Mouse (Mus musculus) limb, embryonic 15.5 days (tissue): ENCODE measurements around the gene Farsa. TPM values are rescaled to one million over a fixed set of nuclear protein-coding genes. Genes with fewer than 3 reads are reported as not detected.
"Not testable (repeated sequence)": the region's sequence is repeated elsewhere in the genome, so short reads cannot be mapped to it uniquely, and the experiment has no call there.

Source experiments
- ATAC-seq: fragments of 200-750 bp; cut with Nextera tagmentation; 2 replicates; pipeline ENCODE4 v1.8.0; 2017; ENCODE audit warnings: low read depth, moderate TSS enrichment; ENCODE audit not compliant: insufficient number of reproducible peaks, low FRiP score, low TSS enrichment
- H3K27ac ChIP-seq: fragments of 300-500 bp; sonication (generic); 2 replicates; pipeline ENCODE4 v1.5.1; 2015; ENCODE audit warnings: moderate library complexity, mild to moderate bottlenecking, inconsistent platforms
- H3K27me3 ChIP-seq: fragments of 300-500 bp; sonication (generic); 2 replicates; pipeline ENCODE4 v1.6.1; 2015; ENCODE audit warnings: inconsistent platforms
- H3K36me3 ChIP-seq: fragments of 300-500 bp; sonication (generic); 2 replicates; pipeline ENCODE4 v1.6.1; 2015; ENCODE audit warnings: inconsistent platforms
- H3K4me1 ChIP-seq: fragments of 300-500 bp; sonication (generic); 2 replicates; pipeline ENCODE4 v1.6.1; 2015; ENCODE audit warnings: inconsistent platforms
- H3K4me2 ChIP-seq: fragments of 300-500 bp; sonication (generic); 2 replicates; pipeline ENCODE4 v1.6.1; 2015; ENCODE audit warnings: mild to moderate bottlenecking, inconsistent platforms
- H3K4me3 ChIP-seq: fragments of 300-500 bp; sonication (generic); 2 replicates; pipeline ENCODE4 v1.5.1; 2015; ENCODE audit warnings: mild to moderate bottlenecking, inconsistent platforms
- H3K9ac ChIP-seq: fragments of 300-500 bp; sonication (generic); 2 replicates; pipeline ENCODE4 v1.6.1; 2015; ENCODE audit warnings: inconsistent platforms
- H3K9me3 ChIP-seq: fragments of 300-500 bp; sonication (generic); 2 replicates; pipeline ENCODE4 v1.6.1; 2016; ENCODE audit warnings: inconsistent platforms
- WGBS: fragments of 180-500 bp; shearing (Covaris S2); methylation state at CpG from one replicate; pipeline ENCODE4 v1.1.7; 2015; 5-methylcytosine and 5-hydroxymethylcytosine counted together
- polyA plus RNA-seq: library from polyadenylated mRNA; unstranded; fragments of >200 nt; fragmentation: Nextera tagmentation; extraction: Ambion mirVana; gene quantifications from 2 replicates; pipeline ENCODE4 v1.2.1, GENCODE M21; 2015

Gene Farsa
- polyA plus RNA-seq, 1 experiment from 2014 or later = 94.4 TPM

DNA sequence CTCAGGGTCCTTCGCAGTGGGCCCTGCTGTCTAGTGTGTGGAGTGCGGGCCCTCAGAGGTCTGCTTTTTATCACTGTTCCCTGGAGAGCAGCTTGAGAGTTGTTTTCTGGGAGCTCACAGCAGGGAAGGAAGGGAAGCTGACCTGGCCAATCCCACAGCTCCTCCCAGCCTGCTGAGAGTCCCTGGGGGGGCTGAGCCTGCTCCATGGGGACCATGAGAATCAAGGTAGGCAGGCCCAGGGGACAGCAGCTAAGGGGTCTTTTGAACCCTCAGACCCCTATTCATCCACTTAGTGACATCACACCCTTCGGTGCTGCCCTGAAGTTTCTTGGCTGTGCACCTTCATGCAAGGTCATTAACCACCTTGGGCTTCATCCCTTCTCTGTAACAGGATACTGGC is 34.1 kb upstream of the Farsa start, which contains the start of gene Dand5:
TSS of gene Dand5 (minus strand) at position 101 of the 400 bp plus-strand sequence.
- H3K27ac ChIP-seq = no peak within 1 kb of the TSS
- no peak within 1 kb of the TSS for H3K9ac ChIP-seq
- H3K4me2 ChIP-seq = peak within 1 kb of the TSS; percentile 43
- H3K27me3 ChIP-seq = no peaks in the 10 kb centered on the region
- peak within 1 kb of the TSS; percentile 13; the same call in 1 of the 2 replicates for H3K4me3 ChIP-seq
- WGBS = 37% methylated on average over 3 of the region's 3 CpGs
- H3K9me3 ChIP-seq = no peaks in the 10 kb centered on the region
- no peaks in the 10 kb centered on the region for H3K36me3 ChIP-seq
- peaks cover 11% of the 10 kb centered on the region for H3K4me1 ChIP-seq
- ATAC-seq = no peak

DNA sequence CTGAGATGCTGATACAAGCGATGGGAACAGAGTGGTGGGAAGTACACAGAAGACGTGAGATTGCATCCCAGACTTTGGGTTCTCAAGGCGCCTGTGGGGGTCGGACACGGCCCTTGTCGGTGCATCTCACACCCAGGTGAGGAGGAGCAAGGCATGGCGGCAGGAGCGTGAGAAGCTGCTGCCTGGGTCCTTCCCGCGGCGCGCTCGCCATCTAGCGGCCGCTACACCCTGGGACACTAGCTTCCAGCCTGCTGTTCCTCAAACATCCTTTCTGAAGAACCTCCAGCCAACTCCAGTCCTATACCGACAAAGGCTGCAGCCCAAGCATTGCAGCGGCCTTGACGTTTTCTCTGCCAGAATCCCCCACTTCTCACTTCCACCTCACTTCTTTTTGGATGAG is 33.1 kb upstream of the Farsa start:
- peak; percentile 52 for ATAC-seq
- under 1% methylated on average over 18 of the region's 18 CpGs for WGBS
- H3K4me3 ChIP-seq = peak overlapping the region; percentile 13; the same call in 1 of the 2 replicates

DNA sequence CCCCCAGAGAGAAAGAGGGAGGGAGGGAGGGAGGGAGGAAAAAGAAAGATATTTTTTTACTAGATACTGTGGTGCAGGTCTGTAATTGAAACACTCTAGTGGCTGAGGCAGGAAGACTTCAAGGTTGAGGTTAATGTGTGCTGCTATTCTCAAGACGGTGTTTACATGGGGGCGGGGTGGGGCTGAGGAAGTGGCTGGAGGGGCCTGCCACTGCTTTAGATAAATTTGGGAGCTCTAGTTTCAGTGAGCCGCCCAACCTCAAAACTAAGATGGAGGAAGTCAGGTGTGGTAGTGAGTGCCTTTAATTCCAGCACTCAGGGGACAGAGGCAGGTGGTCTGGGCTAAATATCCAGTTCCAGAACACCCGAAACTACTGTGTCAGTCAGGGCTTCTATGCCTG is 31.2 kb upstream of the Farsa start:
- ATAC-seq = no peak
- H3K4me1 ChIP-seq = peaks cover 11% of the 10 kb centered on the region
- no peak overlapping the region for H3K27ac ChIP-seq
- H3K36me3 ChIP-seq = no peaks in the 10 kb centered on the region
- whole genome bisulfite sequencing = 56% methylated on average over 4 of the region's 4 CpGs
- H3K4me2 ChIP-seq = no peak overlapping the region
- H3K9ac ChIP-seq = no peak overlapping the region
- H3K9me3 ChIP-seq = no peaks in the 10 kb centered on the region
- H3K27me3 ChIP-seq = no peaks in the 10 kb centered on the region
- no peak overlapping the region for H3K4me3 ChIP-seq

More for the DNA sequence above, 33.1 kb upstream of the Farsa start:
- H3K4me1 ChIP-seq = peaks cover 11% of the 10 kb centered on the region
- H3K36me3 ChIP-seq = no peaks in the 10 kb centered on the region
- H3K4me2 ChIP-seq = peak overlapping the region; percentile 43
- H3K27me3 ChIP-seq = no peaks in the 10 kb centered on the region
- no peak overlapping the region for H3K27ac ChIP-seq
- no peak overlapping the region for H3K9ac ChIP-seq
- H3K9me3 ChIP-seq = no peaks in the 10 kb centered on the region

DNA sequence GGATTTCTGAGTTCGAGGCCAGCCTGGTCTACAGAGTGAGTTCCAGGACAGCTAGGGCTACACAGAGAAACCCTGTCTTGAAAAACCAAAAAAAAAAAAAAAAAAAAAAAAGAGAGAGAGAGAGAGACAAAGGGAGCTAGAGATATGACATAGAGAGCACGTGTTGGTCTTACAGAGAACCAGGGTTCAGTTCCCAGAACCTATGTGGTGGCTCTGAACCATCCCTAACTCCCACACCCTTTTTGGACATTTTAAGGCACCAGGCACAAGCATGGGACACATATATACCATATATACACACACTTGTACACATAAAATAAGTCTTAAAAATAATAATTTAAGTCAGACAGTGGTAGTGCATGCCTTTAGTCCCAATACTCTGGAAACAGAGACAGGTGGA is 30.3 kb upstream of the Farsa start:
- peaks cover 12% of the 10 kb centered on the region for H3K4me1 ChIP-seq
- H3K4me2 ChIP-seq, H3K9ac ChIP-seq, ATAC-seq, H3K27me3 ChIP-seq, H3K4me3 ChIP-seq, H3K27ac ChIP-seq, H3K36me3 ChIP-seq, H3K9me3 ChIP-seq: not testable (repeated sequence)
- WGBS = 77% methylated on average over 2 of the region's 2 CpGs

DNA sequence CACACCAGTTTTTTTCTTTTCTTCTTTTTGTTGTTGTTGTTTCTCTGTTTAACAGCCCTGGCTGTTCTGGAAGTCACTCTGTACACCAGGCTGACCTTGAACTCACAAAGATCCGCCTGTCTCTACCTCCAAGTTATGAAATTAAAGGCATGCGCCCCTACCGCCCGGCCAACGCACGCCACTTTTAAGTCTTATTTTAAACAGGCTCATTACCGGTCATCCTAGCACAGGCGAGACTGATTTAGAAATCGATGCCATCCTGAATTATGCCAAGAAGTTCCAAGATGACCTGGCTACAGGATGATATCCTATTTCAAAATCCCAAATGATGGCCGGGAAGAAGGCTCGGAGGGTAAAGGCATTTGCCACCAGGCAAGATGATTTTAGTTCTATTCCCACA is 25.3 kb upstream of the Farsa start, which contains the start of gene Gadd45gip1:
TSS of gene Gadd45gip1 (plus strand) at position 33 of the 400 bp plus-strand sequence.
- peak within 1 kb of the TSS; percentile 97 for H3K9ac ChIP-seq
- peaks cover 28% of the 10 kb centered on the region for H3K36me3 ChIP-seq
- H3K27me3 ChIP-seq = no peaks in the 10 kb centered on the region
- H3K4me3 ChIP-seq = peak within 1 kb of the TSS; percentile 96
- WGBS = 74% methylated on average over 11 of the region's 11 CpGs
- peak within 1 kb of the TSS; percentile 56 for H3K4me2 ChIP-seq
- H3K9me3 ChIP-seq = no peaks in the 10 kb centered on the region
- H3K27ac ChIP-seq = peak within 1 kb of the TSS; percentile 96
- peaks cover 38% of the 10 kb centered on the region for H3K4me1 ChIP-seq
- no peak for ATAC-seq

DNA sequence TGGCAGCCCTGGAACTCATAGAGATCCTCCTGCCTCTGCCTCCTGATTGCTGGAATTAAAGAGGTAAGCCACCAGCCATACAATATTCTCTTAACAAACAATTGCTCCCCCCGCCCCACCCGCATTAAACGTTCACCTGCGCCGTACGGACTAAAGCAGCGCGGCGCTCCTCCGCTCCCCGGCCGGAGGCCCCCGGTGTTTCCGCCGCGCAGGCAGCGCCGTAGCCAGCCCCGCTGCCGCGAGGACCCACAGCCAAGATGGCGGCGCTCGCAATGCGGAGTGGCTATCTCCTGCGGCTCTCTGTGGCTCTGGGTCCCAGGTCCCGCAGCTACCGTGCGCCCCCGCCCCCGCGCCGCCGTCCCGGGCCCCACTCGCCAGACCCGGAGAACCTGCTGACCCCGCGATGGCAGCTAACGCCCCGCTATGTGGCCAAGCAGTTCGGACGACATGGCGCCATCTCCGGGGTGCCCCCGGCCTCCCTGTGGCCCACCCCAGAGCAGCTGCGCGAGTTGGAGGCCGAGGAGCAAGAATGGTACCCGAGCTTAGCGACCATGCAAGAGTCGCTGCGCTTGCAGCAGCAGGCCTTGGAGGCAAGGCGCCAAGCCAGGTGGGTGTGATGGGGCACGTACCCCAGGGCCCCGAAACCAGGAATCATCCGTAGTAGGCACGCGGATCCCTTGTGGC is 24.6 kb upstream of the Farsa start:
- Histone ChIP-seq H3K4me3 (peak overlapping the region; percentile 96), H3K9ac (peak overlapping the region; percentile 97), H3K4me1 (peaks cover 44% of the 10 kb centered on the region), H3K27ac (peak overlapping the region; percentile 96), H3K4me2 (peak overlapping the region; percentile 56), H3K27me3 (no peaks in the 10 kb centered on the region), H3K9me3 (no peaks in the 10 kb centered on the region), H3K36me3 (peaks cover 35% of the 10 kb centered on the region)
- ATAC-seq = peak; percentile 45; the same call in 1 of the 2 replicates
- under 1% methylated on average over 58 of the region's 59 CpGs for WGBS

DNA sequence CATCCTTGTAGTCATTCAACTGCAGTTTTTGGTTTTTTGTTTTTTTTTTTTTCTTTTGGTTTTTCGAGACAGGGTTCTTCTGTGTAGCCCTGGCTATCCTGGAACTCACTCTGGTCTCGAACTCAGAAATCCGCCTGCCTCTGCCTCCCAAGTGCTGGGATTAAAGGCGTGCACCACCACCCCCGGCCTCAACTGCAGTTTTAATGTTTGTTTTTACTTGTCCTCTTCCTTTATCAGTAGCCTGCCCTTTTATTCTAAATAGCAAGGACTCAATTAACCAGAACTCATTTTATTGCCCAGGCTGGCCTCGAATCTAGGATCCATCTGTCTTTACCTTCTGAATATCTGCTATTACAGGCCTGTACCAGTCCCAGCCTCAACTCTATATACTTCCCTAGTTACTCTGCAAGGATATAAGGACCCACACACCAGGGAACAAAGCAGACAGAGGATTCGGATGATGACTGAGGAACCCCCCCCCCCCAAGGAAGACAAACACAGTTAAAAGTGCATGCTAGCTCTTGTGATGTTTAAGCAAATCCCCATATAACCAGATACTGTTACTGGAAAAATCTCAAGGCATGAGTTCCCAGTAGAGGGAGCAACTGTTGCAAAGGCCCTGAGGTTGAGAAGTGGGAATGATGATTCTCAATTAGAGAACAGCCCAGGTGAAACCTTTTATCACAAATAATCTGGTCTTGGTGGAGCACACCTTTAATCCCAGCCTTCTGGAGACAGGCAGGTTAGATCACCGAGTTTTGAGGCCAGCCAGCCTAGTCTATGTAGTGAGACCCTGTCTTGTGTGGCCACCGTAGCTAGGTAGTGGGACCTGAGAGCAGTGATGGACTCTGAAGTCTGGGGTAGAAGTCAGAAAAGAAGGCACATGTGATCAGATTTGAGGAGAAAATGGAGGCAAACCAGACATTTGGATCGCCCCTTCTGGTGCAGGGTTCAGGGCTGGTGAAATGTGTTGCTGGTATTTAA is 23.7 kb upstream of the Farsa start:
- no peak for ATAC-seq
- 59% methylated on average over 10 of the region's 10 CpGs for WGBS
- H3K36me3 ChIP-seq = peaks cover 44% of the 10 kb centered on the region
- H3K27me3 ChIP-seq = no peaks in the 10 kb centered on the region
- H3K27ac ChIP-seq = peak overlapping the region; percentile 96
- peaks cover 52% of the 10 kb centered on the region for H3K4me1 ChIP-seq
- peak overlapping the region; percentile 97 for H3K9ac ChIP-seq
- H3K4me3 ChIP-seq = peak overlapping the region; percentile 96
- peak overlapping the region; percentile 56 for H3K4me2 ChIP-seq
- H3K9me3 ChIP-seq = no peaks in the 10 kb centered on the region

DNA sequence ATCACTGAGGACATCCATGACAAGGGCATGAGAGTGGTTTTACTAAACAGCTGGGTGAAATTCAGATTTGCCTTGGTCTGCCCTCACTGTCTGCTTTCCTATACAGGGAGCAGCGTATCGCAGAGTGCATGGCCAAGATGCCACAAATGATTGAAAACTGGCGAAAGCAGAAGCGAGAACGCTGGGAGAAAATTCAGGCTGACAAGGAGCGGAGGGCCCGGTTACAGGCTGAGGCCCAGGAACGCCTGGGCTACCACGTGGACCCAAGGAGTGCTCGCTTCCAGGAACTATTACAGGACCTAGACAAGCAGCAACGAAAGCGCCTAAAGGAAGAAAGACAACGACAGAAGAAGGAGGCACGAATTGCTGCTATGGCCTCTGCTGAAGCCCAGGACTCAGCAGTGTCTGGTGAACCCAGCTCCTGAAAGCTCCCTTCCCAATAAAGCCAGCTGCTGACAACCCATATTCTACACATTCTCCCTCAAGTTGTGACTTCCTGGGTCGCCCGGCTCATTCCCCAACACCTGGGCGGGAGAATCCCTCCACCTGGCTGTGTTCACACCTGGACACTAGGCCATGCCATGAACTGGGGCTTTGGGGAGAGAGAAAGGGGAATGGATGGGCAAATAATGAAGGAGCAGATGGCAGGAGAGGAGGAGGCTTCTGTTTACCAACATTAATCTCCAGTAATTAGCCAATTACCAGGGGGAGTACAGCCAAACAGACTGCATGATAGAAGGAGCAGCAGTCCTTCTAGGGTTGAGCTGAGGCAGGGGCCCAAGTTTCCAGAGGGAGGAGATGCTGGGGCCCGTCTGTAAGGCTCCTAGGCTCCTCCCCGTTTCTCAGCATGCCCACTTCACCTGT is 22.6 kb upstream of the Farsa start:
- H3K4me3 ChIP-seq = no peak overlapping the region
- no peak for ATAC-seq
- H3K27me3 ChIP-seq = no peaks in the 10 kb centered on the region
- no peak overlapping the region for H3K27ac ChIP-seq
- WGBS = 82% methylated on average over 19 of the region's 19 CpGs
- no peaks in the 10 kb centered on the region for H3K9me3 ChIP-seq
- H3K9ac ChIP-seq = no peak overlapping the region
- H3K4me1 ChIP-seq = peaks cover 57% of the 10 kb centered on the region
- peaks cover 51% of the 10 kb centered on the region for H3K36me3 ChIP-seq
- H3K4me2 ChIP-seq = no peak overlapping the region

DNA sequence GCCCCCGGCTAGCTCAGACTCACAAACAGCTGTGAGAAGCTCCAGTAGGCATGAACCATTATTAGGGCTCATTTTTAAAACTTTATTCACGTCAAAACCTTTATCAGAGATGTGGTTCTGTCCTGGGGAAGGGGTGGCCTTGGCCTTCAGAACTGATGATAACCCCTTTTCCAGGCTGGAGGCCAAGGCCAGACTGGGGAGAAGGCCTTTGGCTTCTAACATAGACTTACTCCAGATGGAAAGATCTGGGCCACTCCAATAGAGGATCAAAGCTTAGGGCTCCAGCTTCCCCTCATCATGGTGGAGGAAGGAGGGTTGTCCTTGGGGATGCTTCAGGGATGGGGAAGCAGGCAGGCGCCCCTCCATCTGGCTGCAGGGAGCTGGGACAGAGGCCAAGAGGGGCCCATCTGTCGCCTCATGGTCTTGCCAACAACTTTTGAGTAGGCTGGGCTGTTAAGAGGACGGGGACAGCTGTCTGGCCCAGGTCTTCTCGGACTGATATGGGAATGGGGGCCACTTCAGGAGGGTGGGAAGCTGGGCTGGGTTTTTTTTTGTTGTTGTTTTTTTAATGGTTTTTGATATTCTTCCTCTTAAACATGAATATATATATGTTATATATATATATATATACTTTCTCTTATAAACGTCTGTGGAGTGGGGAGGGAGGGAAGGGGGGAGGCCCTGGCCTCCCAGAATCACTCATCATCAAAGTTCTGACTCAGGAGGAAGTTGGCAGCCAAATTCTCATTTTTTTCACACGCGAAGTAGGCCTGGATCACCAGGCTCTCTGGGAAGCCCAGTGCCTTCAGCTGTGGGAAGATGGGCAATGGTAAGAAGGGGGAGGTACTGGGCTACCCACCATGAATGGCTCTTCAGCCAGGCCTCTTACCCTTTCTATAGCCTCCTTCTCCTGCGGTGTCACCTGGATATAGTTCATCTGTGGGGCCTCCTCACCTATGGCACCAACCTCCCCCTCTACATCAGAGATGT is 21.6 kb upstream of the Farsa start:
- Histone ChIP-seq H3K4me1 (peaks cover 63% of the 10 kb centered on the region), H3K27ac (peak overlapping the region; percentile 27), H3K4me3 (no peak overlapping the region), H3K9me3 (no peaks in the 10 kb centered on the region), H3K27me3 (no peaks in the 10 kb centered on the region), H3K9ac (no peak overlapping the region), H3K36me3 (peaks cover 51% of the 10 kb centered on the region), H3K4me2 (no peak overlapping the region)
- WGBS = 60% methylated on average over 10 of the region's 10 CpGs
- ATAC-seq = no peak

DNA sequence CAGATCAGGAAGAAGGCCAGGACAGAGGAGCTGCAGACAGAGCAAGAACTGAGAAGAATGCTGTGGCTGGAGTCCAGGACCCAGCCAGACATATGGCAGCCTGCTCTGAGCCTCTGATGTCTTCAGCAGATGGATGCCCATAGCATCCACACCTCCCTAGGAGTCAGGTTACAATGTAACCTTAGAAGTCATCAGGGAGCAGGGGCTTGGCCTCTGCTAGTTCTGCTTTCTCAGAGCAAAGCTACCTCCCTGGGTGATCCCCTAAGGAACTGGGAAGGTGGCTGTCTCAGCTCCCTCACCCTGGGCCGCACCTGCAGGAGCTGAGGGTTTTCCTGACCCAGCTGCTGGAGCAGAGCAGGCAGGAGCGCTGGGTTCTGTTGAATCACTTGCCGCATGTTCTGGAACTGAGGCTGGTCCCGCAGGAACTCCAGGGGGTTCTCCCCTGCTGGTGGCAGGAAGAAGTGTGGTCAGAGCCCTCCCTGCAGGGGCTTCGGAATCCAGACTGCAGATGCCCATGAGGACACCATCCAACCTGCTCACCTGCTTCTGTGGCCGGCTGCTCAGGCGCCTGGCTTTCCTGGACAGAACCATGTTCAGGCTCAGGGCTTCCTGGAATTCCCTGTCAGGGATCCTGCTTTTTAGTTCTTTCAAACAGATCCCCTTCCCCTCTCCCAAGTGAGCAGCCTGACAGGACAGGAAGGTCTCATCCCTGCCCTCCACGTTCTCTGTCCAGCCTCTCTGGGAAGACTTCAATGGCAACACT is 19.5 kb upstream of the Farsa start:
- ATAC-seq = no peak; the same call in 1 of the 2 replicates
- H3K9ac ChIP-seq = no peak overlapping the region
- H3K4me2 ChIP-seq = no peak overlapping the region
- peak overlapping the region; percentile 57 for H3K27ac ChIP-seq
- H3K36me3 ChIP-seq = peaks cover 61% of the 10 kb centered on the region
- H3K4me1 ChIP-seq = peaks cover 59% of the 10 kb centered on the region
- WGBS = 31% methylated on average over 8 of the region's 8 CpGs
- no peaks in the 10 kb centered on the region for H3K27me3 ChIP-seq
- no peaks in the 10 kb centered on the region for H3K9me3 ChIP-seq
- H3K4me3 ChIP-seq = no peak overlapping the region
